Mouse (Mus musculus) olfactory bulb, adult 2 months (tissue): ENCODE data around the gene Cacnb1.

Experiments
- CTCF ChIP-seq: fragments of 200-500 bp; IDR thresholded peaks from 2 replicates; pipeline ENCODE4 v1.5.1; 2012; ENCODE audit warnings: low read depth, mild to moderate bottlenecking, low read length, moderate library complexity; ENCODE audit not compliant: insufficient read depth
- POLR2A ChIP-seq: fragments of 200-500 bp; IDR thresholded peaks from 2 replicates; pipeline ENCODE4 v1.6.1; 2012; ENCODE audit warnings: mild to moderate bottlenecking, low read depth, low read length, moderate library complexity; ENCODE audit not compliant: insufficient read depth

DNA sequence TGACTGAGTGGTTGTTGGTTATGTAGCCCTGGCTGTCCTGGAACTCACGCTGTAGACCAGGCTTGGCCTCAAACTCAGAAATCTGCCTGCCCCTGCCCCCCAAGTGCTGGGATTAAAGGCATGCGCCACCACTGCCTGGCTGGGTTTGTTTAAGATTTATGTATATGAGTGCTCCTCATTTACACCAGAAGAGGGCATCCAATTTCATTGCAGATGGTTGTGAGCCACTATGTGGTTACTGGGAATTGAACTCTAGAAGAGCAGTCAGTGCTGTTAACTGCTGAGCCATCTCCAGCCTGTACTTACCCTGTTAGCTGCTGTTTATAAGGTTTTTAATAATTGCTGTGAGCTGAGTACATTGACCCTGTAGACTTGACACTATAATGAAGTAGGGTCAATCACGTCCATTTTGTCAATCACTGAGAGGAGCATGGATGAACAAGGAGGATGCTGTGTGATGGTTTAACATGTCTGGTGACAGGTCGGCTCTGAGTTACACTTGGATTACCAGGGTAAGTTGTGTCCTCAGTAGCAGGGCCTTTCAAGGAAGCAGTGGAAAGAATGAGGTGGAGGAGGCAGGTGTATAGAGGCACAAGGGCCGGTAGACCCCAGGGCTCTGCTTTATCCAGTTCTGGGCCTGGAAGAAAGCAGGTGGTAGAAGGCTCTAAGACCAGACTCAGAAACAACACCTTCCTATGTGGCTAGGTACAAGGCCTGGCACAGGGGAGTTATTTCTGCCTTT is 8.0 kb upstream of the Cacnb1 start:
- TF ChIP-seq CTCF: no peak
- no peak for TF ChIP-seq POLR2A
